Mouse (Mus musculus) brain, adult 2 months (tissue): Measurements from ENCODE around the gene Galnt9.

Source experiments
- DNase-seq: peaks from one replicate; pipeline ENCODE4 v3.0.0; 2011; ENCODE audit warnings: low read depth, low spot score

The Galnt9 gene

GRCm38 (mm10) chr5:110629525-110630120 is 85.5 kb downstream of the Galnt9 start:
- peak; percentile 37 for DNase-seq

GRCm38 (mm10) chr5:110635951-110636707 is 92.0 kb downstream of the Galnt9 start:
- peak; percentile 77 for DNase-seq

- DNase-seq, result no peak
These were observed 94.3 kb downstream of the Galnt9 start for GRCm38 (mm10) chr5:110638306-110639074.

GRCm38 (mm10) chr5:110639459-110639858 is 95.3 kb downstream of the Galnt9 start:
- peak; percentile 91 for DNase-seq

GRCm38 (mm10) chr5:110646377-110646776 is 102.2 kb downstream of the Galnt9 start:
- DNase-seq, result no peak

- peak; percentile 97 for DNase-seq
These were observed 108.8 kb downstream of the Galnt9 start, which contains the start of the genes Noc4l and Ddx51 for GRCm38 (mm10) chr5:110652719-110653648. Gene Noc4l, minus strand, starts transcription at chr5:110653417. Gene Ddx51, plus strand, starts transcription at chr5:110653451.

GRCm38 (mm10) chr5:110653686-110654085 is 109.5 kb downstream of the Galnt9 start:
- no peak for DNase-seq

GRCm38 (mm10) chr5:110659682-110660081 is 115.5 kb downstream of the Galnt9 start:
- DNase-seq, result no peak

GRCm38 (mm10) chr5:110664041-110664440 is 119.9 kb downstream of the Galnt9 start:
- DNase-seq, result no peak

- no peak for DNase-seq
These were observed 120.7 kb downstream of the Galnt9 start for GRCm38 (mm10) chr5:110664750-110665269.

GRCm38 (mm10) chr5:110665486-110666121 is 121.4 kb downstream of the Galnt9 start:
- no peak for DNase-seq
